Mouse (Mus musculus): ENCODE measurements at regions not wholly inside any gene's neighbourhood (a gene's known extent, or its start where the extent isn't known, plus 50 kb on each side); places are given as distances from the start of the nearest gene placed in this dataset.

DNA sequence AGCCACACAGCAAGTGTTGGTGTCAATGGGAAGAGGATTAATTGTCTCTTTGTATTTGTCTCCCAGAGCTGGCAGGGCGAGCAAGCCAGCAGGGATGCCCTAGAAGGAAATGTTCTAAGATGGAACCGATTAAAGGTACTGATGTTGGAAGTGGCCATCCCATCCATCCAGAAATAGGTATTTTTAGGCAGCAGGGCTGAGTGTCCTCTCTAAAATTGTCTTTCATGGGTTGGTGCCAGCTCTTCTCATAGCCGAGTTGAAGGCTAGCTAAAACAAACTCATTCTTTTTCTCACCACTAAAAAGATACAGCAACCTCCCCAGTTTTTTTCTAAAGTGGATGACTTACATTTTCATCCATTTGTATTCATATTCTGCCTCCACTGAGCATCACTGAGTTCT lies 120.2 kb upstream of the Xylt1 start:
- peak in 1 of 2 experiments; percentile 18 for DNase-seq (ENCODE audit: low spot score in 2 of 2)

DNA sequence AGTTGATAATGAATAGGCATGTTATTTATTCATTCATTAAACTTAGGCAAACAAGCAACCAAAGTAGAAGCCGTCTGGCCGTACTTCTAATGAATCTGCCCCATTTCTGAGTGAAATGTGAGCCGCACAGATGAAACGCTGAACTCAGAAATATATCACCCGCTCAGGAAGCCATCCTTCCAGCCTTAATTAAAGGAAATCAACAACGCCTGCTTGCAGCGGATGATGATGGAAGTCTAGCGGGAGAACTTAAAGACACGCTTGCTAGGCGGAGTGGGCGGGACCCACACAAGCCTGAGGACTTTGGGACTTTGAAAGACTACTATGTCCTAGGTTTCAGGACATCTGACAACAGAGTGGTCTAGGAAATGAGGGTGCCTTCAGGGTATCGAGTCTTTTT lies 117.7 kb upstream of the Xylt1 start:
- no peak for DNase-seq (ENCODE audit: low spot score in 2 of 2)

DNA sequence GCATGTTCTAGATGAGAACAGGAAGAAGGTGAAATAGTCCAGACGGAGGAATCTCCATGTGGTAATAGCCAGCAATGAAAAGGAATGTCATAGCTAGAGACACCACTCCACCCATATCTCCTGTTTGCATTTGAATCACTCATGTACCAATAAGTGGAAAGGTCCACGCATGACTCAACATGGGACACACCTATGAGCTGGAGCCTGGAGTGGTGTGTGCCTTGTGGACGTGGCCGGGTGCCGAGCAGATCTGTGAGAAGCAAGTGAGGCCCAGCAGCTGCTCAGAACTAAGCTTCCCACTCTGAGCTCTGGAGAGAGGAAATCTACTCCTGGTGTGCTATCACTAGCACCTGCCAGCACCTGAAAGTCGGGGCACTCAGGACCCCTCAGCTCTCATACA lies 116.4 kb upstream of the Xylt1 start:
- no peak for DNase-seq (ENCODE audit: low spot score in 2 of 2)

DNA sequence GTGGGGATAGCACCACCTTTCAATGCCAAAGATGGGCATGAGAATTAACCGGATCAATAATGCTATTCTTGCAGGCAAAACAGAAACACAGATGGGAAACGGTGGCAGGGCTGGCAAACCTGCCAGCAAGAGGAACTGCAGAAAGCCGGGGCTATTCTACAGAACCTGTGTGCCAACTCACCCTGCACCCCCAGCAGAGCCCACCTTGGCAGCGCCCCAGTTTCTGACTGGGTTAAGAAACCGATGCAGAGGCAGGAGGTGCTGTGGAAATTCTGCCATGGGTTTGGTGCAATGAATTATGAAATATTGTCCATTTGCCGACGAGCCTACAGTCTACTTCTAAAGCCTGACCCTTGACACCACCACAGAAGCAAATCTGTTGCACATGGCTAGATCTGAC lies 112.7 kb upstream of the Xylt1 start:
- no peak for DNase-seq (ENCODE audit: low spot score in 2 of 2)

DNA sequence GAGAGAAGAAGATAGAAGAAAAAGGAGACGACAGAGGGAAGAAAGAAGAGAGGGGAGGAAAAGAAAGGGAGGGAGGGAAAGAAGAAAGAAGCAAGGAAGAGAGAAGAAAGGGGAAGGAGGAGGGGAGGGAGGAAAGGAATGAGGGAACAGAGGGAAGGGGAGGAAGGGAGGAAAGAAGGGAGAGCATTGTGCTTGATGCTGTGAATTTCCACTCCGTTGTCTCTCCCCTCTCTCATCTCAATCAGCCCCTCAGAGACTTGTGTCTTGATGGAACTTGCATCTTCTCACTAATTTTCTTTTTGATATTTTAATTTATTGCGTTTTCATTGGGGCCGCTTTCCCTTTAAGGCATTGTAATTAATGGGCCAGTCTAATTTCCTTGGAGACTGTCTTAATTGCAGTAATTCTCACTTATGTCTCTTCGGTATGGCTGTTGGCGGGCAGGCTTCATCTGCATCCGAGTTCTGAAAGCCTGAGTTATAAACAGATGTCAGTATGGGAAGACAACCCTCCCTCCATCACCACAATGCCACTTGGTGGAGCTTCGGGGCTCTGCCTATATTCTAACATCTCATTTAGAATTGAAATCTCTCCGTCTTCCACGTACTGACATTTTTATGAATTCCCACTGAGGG lies 111.4 kb upstream of the Xylt1 start:
- no peak for DNase-seq (ENCODE audit: low spot score in 2 of 2)

DNA sequence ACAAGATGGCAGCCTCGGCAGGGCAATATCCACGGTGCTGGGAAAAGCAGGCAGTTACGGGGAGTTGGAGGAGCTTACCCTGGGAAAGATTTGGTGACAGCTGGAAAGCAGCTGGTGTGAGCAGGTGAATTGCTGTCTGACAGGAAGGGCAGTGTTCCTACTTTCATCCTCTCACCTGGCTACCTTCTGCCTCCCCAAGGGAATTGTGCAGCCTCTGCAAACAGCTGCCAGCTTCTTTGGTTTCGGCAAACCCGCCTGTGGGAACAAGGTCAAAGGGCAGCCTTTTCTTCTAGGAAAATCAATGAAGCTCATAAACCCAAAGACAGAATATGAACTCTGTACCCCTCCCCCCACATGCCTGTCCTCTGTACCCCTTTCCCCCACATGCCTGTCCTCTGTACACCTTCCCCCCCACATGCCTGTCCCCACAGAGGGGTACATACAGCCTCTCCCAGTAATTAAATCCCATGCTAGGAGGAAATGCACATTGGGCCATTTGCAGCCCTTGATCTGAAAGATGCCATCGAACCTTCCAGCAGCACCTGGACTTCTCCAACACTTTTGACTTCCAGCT lies 102.3 kb upstream of the Xylt1 start:
- no peak for DNase-seq (ENCODE audit: low spot score in 2 of 2)

DNA sequence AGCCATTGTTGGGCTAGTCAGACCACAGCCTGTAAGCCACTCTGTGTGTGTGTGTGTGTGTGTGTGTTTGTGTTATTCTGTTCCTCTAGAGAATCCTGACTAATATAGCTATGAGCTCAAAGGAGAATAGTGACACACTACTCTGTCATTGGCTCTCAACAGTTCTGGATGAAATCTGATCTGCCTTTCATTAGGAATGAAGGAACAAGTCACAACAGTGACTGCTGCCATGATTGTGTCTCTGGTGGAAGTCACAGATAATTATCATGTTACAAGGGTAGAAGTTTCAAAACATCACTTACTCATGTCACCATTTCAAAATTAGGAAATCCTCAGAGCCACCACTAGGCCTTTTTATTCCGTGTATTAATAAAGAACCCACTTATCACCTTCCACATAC lies 98.6 kb upstream of the Xylt1 start:
- DNase-seq (ENCODE audit: low spot score in 2 of 2), result no peak

DNA sequence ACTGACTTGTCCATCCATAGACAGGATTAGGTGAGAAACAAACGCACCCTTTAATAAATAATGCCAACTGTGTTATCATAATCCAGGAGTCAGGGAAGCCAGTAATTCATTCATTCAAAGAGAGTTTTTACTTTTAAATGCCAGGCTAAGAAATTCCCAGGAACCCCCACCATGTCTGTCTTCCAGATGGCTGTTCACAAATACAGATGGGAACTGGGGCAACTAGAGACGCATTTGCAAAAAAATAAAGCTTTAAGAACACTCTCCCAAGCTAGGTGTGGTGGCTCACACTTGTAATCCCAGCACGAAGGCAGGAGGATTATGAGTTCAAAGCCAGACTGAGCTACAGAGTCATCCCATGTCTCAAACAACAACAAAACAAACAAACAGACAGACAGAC lies 95.6 kb upstream of the Xylt1 start:
- DNase-seq (ENCODE audit: low spot score in 2 of 2), result no peak

DNA sequence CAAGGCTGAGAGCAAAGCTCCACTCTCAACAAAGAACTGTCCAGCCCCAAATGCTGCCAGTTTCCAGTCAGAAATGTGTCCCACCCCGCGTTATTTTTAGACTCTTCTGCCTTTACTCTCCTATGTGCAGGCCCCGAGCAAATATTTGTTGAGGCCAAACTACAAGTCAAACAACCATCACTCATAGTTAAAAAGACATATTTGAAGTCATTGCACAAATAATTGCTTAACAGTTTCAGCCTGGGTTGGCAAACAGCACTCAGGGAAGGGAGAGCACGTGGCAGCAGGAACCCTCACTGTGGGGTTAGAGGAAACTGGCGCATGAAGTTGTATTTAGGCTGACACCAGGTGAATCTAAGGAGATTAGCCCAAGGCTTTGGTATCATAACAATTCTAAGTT lies 94.8 kb upstream of the Xylt1 start:
- no peak for DNase-seq (ENCODE audit: low spot score in 2 of 2)

DNA sequence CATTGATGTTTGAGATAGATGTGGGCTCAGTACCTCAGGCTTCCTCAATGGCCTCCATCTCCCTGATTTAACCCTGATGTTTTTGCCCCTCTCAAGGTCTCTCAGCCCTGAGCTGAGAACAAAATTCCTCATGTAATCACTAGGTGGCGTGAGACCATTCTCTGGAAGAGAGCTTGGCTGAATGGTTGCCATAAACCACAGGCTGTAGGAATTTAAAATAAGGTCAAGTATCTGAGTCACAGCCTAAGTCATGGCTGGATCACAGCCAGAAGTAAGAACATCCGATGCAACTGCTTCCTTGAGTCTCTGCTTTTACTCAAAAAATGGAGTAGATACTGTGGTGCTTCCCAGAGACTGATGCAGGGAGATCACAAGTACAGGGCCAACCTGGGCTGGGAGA lies 77.1 kb upstream of the Xylt1 start:
- peak; percentile 27 to 35 for DNase-seq (ENCODE audit: low spot score in 2 of 2)

DNA sequence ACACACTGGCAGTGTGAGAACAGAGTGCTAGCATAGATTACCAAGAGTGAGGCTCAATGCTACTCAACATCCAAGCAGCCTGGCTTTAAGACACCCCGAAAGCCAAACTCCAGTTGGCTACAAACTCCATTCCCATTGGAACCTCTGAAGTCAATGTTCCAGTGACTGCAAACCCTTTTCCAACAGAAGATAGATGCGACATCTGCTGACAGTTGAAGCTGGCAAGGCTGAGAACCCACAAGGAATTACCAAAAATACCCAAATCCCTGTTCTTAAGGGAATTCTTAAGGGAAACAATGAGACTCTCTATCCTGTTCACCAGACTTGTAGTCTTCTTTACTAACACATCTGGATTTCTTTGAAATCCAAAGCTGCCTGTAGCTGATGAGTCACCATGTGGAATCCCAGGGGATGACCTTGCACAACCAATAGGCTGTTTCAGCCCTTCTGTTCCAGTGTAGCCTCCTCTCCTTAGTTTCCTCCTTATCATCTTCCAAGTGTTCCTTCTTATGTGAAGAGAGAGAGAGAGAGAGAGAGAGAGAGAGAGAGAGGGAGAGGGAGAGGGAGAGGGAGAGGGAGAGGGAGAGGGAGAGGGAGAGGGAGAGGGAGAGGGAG lies 70.1 kb upstream of the Xylt1 start:
- no peak for DNase-seq (ENCODE audit: low spot score in 2 of 2)

DNA sequence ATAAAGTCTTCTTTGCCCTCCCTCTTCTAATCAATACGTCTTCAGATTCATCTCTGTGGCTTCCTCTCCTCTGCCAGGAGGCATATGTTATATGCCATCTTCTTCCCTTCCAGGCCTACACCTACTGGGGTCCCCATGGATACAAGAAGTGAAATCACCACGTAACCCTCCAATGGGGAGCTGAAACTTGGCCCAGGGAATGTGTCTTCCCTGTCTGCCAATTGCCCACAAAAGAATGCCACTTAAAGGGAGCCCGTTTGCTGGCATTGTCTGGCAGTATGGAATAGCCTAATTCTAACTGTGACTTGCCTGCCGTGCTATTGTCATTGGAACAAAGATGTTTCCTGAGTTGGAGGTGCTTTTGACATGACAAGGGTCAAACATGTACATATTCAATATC lies 69.5 kb upstream of the Xylt1 start:
- no peak for DNase-seq (ENCODE audit: low spot score in 2 of 2)

DNA sequence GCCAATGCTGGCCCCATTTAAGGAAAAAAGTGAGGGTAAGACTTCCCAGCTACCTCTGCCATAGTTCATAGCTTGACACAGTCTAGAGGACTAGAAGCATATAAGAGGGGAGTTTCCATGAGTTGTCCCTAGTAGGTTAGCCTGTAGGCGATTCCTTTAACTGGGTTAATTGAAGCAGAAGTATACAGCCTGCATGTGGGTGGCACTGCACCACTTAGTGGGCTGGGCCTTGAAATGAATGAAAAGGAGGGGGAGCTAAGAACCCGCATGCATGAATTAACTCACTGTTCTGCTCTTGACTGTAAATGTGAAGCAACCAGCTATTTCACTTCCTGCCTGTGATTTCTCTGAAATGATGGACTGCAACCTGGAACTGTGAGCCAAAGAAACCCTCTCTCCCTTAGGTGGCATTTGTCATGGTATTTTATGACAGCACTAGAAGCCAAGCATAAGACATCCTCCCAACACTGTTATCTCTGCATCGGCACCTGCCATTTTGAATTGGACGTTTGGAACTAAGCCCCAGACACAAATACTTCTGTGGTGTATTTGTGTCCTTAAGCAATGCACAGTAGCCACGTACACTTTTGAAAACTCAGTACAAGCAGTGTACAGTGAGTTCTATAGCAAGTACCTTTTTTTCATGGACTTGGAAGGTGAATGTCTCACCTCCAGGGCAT lies 64.5 kb upstream of the Xylt1 start:
- no peak for DNase-seq (ENCODE audit: low spot score in 2 of 2)

DNA sequence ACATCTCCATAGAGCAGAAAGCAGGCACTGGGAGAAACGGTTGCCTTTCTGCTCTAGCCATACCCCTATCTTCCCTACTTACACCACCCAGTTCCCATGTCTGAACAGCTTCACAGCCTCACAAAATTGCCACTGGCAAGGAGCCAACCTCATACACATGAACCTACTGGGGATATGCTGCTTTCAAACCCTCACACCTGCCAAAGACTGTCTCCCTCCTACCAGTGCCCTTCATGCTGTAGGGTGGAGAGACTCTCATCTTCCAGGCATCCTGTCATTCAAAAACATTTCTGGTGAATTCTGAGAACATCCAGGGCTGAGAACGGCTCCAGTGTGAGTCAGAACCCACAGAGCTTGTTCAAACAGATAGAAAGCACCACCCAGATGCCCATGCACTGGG lies 63.4 kb upstream of the Xylt1 start:
- peak; percentile 15 to 26 for DNase-seq (ENCODE audit: low spot score in 2 of 2)

DNA sequence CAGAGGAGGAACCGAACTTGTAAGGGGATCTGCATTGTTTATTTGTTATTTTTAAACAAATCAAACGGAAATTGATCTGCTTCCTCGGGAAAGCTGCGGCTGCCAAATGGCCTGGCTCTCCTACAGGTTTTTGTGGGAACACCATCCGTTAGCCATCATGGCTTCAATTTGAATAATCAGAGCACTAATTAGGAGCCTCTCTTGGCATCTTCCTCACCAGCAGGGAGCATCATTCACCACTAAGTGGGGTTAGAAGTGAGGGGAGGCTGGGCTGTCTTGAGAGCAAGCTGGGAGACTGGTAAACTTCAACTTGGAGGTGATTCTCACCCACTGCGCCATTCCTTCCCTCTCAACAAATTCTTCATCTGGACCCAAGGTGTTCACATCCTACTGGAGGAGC lies 60.2 kb upstream of the Xylt1 start:
- no peak for DNase-seq (ENCODE audit: low spot score in 2 of 2)
